Mouse (Mus musculus) ES-E14 (cell line): ENCODE measurements at regions not wholly inside any gene's neighbourhood (a gene's known extent, or its start where the extent isn't known, plus 50 kb on each side); places are given as distances from the start of the nearest gene placed in this dataset.

Source experiments
- DNase-seq: peaks from one replicate; pipeline ENCODE4 v3.0.0-alpha.2; 2013; ENCODE audit warnings: low read depth, low spot score
- H3K27ac ChIP-seq: 2 replicates; pipeline ENCODE4 v1.5.1; 2012; ENCODE audit warnings: low read depth, mild to moderate bottlenecking, low read length, moderate library complexity, mixed read lengths; ENCODE audit not compliant: poor library complexity, insufficient read depth, severe bottlenecking
- H3K36me3 ChIP-seq: 2 replicates; pipeline ENCODE4 v1.6.1; 2012; ENCODE audit warnings: mild to moderate bottlenecking, low read length, moderate library complexity, mixed read lengths; ENCODE audit not compliant: control insufficient read depth, poor library complexity, insufficient read depth, severe bottlenecking
- H3K4me1 ChIP-seq, 2 experiments: fragments of 150-350 bp in 1 of 2; sonication (generic) in 1 of 2; 2 replicates each; pipeline ENCODE4 v1.6.1; 2012; ENCODE audit warnings: low read length in 2 of 2, mild to moderate bottlenecking in 1 of 2, mixed read lengths in 1 of 2; ENCODE audit not compliant: control insufficient read depth in 2 of 2, insufficient read depth in 2 of 2, poor library complexity in 1 of 2
- H3K4me3 ChIP-seq, 2 experiments: fragments of 150-350 bp in 1 of 2; sonication (generic) in 1 of 2; 2 replicates each; pipeline ENCODE4 v1.5.1; 2012; ENCODE audit warnings: low read length in 2 of 2, low read depth in 1 of 2, mild to moderate bottlenecking in 1 of 2, mixed read lengths in 1 of 2; ENCODE audit not compliant: insufficient read depth in 1 of 2, poor library complexity in 1 of 2, severe bottlenecking in 1 of 2
- H3K9ac ChIP-seq: 2 replicates; pipeline ENCODE4 v1.6.1; 2012; ENCODE audit warnings: low read depth, mild to moderate bottlenecking, low read length, mixed read lengths; ENCODE audit not compliant: poor library complexity, insufficient read depth, severe bottlenecking
- H3K9me3 ChIP-seq: fragments of 150-350 bp; sonication (generic); 2 replicates; pipeline ENCODE4 v1.6.1; 2012; ENCODE audit warnings: low read depth, mild to moderate bottlenecking, low read length; ENCODE audit not compliant: control insufficient read depth, insufficient read depth
- CHD2 ChIP-seq: IDR thresholded peaks from 2 replicates; pipeline ENCODE4 v1.6.1; 2014; ENCODE audit warnings: mild to moderate bottlenecking, low read depth, low read length, inconsistent platforms
- HCFC1 ChIP-seq: IDR thresholded peaks from 2 replicates; pipeline ENCODE4 v1.6.1; 2012; ENCODE audit warnings: low read length, inconsistent platforms, borderline replicate concordance; ENCODE audit not compliant: insufficient read depth
- MAFK ChIP-seq: IDR thresholded peaks from 2 replicates; pipeline ENCODE4 v1.6.1; 2014; ENCODE audit warnings: mild to moderate bottlenecking, low read depth, low read length, inconsistent platforms; ENCODE audit not compliant: insufficient read depth
- ZC3H11A ChIP-seq: IDR thresholded peaks from 2 replicates; pipeline ENCODE4 v1.6.1; 2012; ENCODE audit warnings: low read depth, mild to moderate bottlenecking, inconsistent platforms, low read length, borderline replicate concordance
- ZNF384 ChIP-seq: IDR thresholded peaks from 2 replicates; pipeline ENCODE4 v1.6.1; 2012; ENCODE audit warnings: low read depth, low read length, inconsistent platforms
- in situ Hi-C, 2 experiments: fragments of 600-800 bp; cut with MboI; formaldehyde crosslinking; loops; one replicate each; pipeline ENCODE4 v1.15.1; 2025; ENCODE audit warnings: low sequenced_read_pairs in 2 of 2, inconsistent platforms in 1 of 2; ENCODE audit not compliant: unreplicated experiment in 2 of 2

GRCm38 (mm10) chr8:90514191-90514590, 166.0 kb upstream of the Tox3 start:
- no peaks in the 10 kb centered on the region for H3K4me1 ChIP-seq
- TF ChIP-seq ZNF384 (no peak), MAFK (no peak), CHD2 (no peak), HCFC1 (no peak), ZC3H11A (no peak)
- in situ Hi-C loops = no loop called here
- no peaks in the 10 kb centered on the region for H3K9me3 ChIP-seq
- H3K4me3 ChIP-seq = no peak overlapping the region
- no peak overlapping the region for H3K9ac ChIP-seq
- H3K27ac ChIP-seq = no peak overlapping the region
- H3K36me3 ChIP-seq = no peaks in the 10 kb centered on the region
- no peak for DNase-seq

DNA sequence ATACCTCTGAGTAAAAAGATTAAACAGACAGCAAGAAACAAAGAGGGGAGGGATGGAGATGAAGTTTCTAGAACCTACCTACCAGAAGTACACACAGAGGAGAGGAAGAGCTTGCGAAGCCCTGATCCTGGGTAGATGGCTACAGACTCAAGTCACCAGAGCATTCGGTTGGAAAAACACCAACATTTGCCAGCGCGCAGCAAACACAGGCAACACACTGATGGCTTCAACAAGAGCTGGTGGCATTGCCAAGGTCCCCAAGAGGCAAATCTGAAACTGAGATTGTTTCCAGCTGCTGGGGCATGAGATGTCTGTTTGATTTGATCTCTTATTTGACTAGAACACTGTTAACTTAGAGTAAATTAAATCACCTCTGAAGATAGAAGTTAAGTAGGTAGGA, 165.5 kb upstream of the Tox3 start:
- Histone ChIP-seq H3K4me3 (no peak overlapping the region), H3K9me3 (no peaks in the 10 kb centered on the region), H3K4me1 (no peaks in the 10 kb centered on the region), H3K27ac (no peak overlapping the region), H3K9ac (no peak overlapping the region), H3K36me3 (no peaks in the 10 kb centered on the region)
- no peak for TF ChIP-seq ZC3H11A
- TF ChIP-seq ZNF384 = no peak
- no peak for TF ChIP-seq MAFK
- TF ChIP-seq CHD2 = no peak
- TF ChIP-seq HCFC1 = no peak
- in situ Hi-C loops = no loop called here
- no peak for DNase-seq

DNA sequence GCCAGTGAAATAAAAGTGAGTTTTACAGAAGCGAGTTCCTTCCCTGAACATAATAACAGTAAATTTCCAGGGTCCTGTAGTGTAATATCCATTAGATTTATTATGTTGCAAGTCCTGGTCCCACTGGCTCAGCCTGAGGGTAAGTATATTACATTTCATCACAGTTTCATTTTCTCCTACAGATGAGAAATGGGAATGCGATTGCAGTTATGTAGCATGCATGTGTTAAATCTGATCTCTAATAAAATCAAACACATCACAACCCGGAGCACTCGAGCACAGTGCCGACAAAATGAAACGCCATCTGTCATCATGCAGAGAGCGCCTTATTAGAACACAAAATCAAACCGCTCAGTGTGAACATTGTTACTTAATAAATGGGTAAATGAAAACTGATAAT, 165.0 kb upstream of the Tox3 start:
- Histone ChIP-seq H3K9ac (no peak overlapping the region), H3K27ac (no peak overlapping the region), H3K36me3 (no peaks in the 10 kb centered on the region), H3K9me3 (no peaks in the 10 kb centered on the region), H3K4me1 (no peaks in the 10 kb centered on the region), H3K4me3 (no peak overlapping the region)
- in situ Hi-C loops = no loop called here
- TF ChIP-seq ZNF384 = no peak
- TF ChIP-seq CHD2 = no peak
- TF ChIP-seq ZC3H11A = no peak
- TF ChIP-seq HCFC1 = no peak
- TF ChIP-seq MAFK = no peak
- no peak for DNase-seq

- Histone ChIP-seq H3K9me3 (no peaks in the 10 kb centered on the region), H3K36me3 (no peaks in the 10 kb centered on the region), H3K4me1 (no peaks in the 10 kb centered on the region), H3K4me3 (no peak overlapping the region), H3K9ac (no peak overlapping the region), H3K27ac (no peak overlapping the region)
- no peak for DNase-seq
- in situ Hi-C loops = no loop called here
- TF ChIP-seq ZNF384 = no peak
These were observed 164.5 kb upstream of the Tox3 start for GRCm38 (mm10) chr8:90512594-90512993.

DNA sequence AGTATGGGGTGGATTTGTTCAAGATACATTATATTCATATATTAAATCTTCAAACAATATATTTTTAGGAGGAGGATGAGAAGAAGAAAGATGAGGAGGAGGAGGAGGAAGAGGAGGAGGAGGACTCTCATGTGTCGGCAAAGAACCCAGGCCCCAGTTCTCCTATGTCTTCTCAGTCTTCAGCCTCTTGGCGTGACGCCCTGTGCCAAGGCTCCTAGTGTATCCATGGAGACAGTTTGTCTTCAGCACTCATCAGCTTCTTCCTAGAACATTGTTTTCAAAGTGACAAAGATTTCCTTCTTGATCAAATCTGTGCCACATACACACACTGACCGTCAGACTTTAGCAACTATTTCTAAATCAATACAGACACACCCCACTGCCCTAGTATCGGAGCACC, 156.4 kb upstream of the Tox3 start:
- in situ Hi-C loops = no loop called here
- TF ChIP-seq CHD2 (no peak), MAFK (no peak), ZC3H11A (no peak), HCFC1 (no peak), ZNF384 (no peak)
- H3K9me3 ChIP-seq = no peaks in the 10 kb centered on the region
- H3K4me3 ChIP-seq = no peak overlapping the region
- H3K36me3 ChIP-seq = no peaks in the 10 kb centered on the region
- H3K27ac ChIP-seq = no peak overlapping the region
- no peaks in the 10 kb centered on the region for H3K4me1 ChIP-seq
- DNase-seq = no peak
- no peak overlapping the region for H3K9ac ChIP-seq
